Mouse (Mus musculus) urinary bladder, postnatal 36 days (tissue): ENCODE results near the gene Cd2.

Experiments
- DNase-seq, 2 experiments: peaks; one replicate each; pipeline ENCODE4 v3.0.0; 2022; ENCODE audit warnings: low spot score in 2 of 2, mixed read lengths in 1 of 2

Cd2 gene

DNA sequence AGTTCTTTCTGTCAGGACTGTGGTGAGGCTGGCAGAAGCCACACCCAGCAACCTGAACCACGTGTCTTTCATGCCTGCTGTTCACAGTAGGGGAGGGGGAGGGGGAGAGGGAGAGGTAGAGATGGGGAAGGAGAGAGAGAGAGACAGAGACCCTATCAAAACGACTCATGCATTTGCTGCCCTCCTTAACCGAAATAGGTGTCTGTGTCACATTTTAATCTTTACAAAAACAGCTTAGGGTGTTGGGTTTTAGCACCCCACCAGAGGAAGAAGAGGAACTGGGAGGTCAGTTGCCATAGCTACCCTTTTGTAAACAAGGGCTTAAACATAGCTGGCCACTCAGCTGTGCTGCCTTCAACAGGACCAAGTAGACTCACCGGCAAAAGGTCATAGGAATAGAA lies at the start of gene Cd2:
Gene Cd2, minus strand, starts transcription at position 29 of the 401 bp plus-strand sequence.
- DNase-seq: no peak

GRCm38 (mm10) chr3:101328617-101329016 lies 40.9 kb upstream of the Cd2 start:
- no peak for DNase-seq

DNA sequence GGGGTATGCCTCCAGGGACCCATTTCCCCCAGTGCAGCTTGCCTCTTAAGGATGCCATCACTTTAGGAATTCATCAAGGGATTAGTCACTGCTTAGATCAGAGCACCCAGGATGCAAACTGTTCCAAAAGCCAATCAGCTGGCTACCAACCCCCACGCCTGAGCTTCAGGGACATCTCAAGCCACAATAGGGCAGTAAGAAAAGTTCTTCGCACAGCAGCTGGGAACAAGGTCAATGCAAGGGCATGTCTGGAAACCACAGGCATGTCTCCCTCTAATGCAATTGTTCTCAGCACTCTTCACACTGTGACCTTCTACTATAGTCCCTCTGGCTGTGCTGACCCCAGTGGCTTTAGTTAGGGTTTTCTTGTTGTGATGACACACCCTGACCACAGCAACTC lies 39.5 kb upstream of the Cd2 start:
- DNase-seq: no peak

GRCm38 (mm10) chr3:101322437-101322836 lies 34.7 kb upstream of the Cd2 start:
- no peak for DNase-seq

DNA sequence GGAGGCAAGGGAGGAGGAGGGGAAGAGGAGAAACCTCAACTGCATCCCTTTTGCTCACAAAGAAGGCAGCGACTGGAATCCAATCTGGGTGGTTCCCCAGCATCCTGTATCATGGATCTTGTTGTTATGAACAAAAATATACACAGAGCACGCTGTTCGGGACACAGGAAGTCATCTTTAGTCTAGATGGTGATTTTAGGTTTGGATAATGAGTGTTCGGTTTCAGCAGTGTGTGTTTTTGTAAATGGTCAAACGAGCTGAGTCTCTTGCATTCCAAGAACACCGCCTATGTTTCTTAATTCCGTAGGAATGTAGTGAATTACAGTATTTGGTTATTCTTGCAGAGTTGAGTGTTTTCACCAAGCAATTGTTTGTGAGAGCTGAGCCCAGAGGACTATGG lies 33.1 kb upstream of the Cd2 start:
- DNase-seq: no peak

GRCm38 (mm10) chr3:101318516-101319170 lies 30.9 kb upstream of the Cd2 start:
- DNase-seq: peak; percentile 20 to 34

GRCm38 (mm10) chr3:101318115-101318514 lies 30.4 kb upstream of the Cd2 start:
- DNase-seq: peak in 1 of 2 experiments; percentile 36

DNA sequence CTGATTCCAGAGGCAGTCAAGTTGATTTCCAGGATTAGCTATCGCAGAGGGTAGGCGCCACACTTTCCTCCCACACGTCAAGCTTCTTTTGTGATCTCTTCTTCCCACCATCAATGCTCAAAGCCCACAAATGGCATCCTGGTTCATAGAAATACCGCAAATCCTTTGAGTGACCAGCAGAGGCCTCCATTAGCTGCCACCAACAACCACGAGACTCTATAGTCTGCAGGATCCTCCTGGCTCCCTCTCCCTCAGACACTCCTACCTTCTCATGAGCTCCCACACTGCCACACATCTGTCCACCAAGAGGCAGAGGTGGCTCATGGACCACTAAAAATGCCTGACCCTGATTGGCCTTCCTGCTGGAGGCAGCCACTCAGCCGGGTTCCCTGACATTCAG lies 27.2 kb upstream of the Cd2 start:
- DNase-seq: no peak

- DNase-seq: no peak
These were observed 25.7 kb upstream of the Cd2 start for GRCm38 (mm10) chr3:101313266-101314051.

DNA sequence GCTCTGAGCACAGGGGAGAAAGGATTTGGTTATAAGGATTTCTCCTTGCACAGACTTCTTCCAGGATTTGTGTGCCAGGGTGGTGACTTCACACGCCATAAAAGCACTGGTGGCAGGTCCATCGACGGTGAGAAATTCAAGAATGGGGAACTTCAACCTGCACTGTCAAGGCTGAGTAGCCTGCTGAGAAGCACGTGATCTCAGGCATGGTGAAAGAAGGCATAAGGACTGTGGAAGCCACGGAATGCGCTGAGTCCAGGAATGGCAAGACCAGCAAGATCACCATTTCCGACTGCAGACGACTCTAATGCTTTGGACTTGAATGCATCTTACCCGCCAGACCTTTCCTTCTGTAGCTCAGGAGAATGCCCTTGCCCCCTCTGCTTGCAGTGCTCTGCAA lies 23.2 kb upstream of the Cd2 start:
- no peak for DNase-seq

DNA sequence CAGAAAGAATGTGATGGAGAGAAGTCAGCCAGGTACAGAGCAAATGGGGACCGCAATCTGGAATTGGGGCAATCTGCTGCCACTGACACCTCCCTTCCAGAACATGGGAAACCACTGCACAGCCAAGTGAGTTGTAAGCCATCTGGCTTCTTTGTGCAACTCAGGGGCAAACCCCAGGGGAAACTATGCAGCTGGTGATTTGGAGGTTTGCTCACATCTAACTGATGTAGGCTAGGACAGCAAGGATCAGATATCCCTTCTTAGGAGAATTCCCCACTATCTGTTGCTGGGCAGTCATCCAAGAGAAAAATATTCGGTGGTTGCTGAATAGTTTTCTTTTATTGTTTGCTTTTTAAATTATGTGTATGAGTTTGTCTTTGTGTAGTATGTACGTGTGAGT lies 21.9 kb upstream of the Cd2 start:
- DNase-seq: no peak

GRCm38 (mm10) chr3:101306090-101306489 lies 18.4 kb upstream of the Cd2 start:
- DNase-seq: no peak

GRCm38 (mm10) chr3:101305046-101305445 lies 17.3 kb upstream of the Cd2 start:
- DNase-seq: no peak

GRCm38 (mm10) chr3:101304156-101304555 lies 16.4 kb upstream of the Cd2 start:
- DNase-seq: peak; percentile 42 to 69

DNA sequence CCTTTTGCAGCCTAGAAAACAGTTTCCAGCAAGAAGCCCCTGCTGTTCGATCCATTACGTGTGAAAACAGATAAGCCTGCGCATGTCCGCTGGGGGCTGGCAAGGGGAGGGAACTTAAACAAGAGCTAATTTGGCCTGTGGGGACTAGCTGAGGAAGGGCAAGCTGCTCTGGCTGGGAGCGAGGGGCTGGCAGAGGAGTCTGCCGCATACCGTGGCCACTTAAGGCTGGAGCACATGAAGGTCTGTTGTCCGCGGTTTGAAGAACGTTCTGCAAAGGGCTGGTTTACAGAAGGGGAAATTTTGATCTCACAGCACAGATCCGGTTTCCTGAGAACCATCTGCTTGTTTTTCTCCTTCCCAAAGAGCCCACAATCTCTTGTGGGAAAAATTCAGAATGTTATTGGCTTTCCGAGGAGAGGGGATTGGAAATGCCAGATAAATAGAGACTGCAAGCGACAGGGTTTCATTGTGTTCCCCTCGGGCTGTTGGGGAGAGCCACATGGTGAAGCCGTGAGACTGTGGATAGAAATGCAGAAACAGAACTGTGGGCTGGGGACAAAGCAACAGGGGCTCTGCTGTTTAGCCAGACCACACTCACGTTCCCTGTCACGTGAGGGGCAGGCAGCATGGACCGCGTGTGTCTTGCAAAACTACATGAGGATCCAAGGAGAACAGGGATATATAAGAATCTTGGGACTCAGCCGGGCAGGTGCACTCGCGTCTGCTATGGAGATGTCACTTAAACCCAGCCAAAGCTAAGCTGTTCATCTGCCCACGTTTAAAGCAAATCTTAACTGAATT lies 12.7 kb upstream of the Cd2 start:
- DNase-seq: no peak

DNA sequence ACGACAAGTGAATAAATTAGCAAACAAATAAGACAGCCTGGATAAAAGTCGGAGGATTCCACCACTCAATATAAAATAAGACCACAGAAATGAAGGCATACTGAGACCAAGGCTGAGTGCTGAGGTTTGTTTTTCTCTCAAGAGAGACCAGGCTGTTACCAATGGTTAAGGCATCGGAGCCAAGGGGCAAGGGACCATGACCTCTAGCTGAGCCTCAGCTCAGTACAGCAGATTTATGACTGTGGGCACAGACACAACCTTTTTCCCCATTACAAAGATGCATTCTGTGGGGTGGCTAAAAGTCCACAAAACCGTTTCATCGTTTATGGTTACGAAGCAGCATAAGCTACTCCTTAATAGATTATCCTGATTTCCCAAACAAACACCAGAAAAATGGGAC lies 11.9 kb upstream of the Cd2 start:
- no peak for DNase-seq

DNA sequence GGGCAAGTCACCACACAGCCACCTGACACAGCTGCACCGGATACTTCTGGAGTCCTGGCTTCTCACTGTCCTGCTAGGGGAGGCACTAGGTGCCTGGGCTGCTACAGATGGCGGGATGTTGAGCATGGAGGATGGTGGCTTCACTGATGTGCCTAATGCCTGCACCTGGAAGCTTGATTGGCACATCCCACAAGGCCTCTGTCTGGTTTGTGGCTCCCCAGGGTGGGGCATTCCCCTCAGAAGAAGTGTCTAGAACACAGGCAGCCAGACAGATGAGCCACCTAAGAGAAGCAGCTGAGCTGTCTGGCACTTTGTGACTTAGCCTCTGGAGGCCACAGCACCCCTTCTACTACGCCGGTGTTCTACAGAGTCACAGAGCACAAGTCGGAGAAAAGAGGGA lies 9.5 kb upstream of the Cd2 start:
- no peak for DNase-seq

GRCm38 (mm10) chr3:101295931-101296820 lies 8.4 kb upstream of the Cd2 start:
- no peak for DNase-seq

DNA sequence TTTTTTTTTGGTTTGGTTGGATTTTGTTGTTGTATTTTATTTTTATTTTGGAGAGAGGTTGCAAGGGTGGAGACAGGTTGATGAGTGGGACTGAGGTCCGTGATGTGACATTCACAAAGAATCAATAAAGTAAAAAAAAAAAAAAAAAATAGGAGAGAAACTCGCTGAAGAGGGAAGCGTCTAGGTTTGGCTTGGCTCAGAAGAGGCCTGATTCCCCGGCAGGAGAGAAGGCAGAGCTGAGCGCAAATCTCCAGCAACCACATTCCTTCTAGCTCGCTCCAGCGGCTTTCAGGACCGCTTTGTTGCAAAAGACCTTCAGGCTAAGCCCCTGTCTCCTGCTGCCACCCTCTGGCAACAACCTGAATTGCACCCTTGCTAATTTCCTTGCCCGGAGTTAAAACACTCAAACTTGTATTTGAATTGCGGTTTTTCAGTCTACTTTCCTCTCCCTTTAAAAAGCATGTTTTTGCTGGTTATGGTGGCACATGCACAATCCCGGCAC lies 7.7 kb upstream of the Cd2 start:
- peak; percentile 88 to 90 for DNase-seq

GRCm38 (mm10) chr3:101294487-101295365 lies 7.0 kb upstream of the Cd2 start:
- peak; percentile 22 to 46 for DNase-seq
